Mouse (Mus musculus) forebrain, embryonic 15.5 days (tissue): ENCODE data around the gene Lcmt1. TPM values are rescaled to one million over a fixed set of nuclear protein-coding genes. Genes with fewer than 3 reads are reported as not detected.

Source experiments
- ATAC-seq: fragments of 200-750 bp; cut with Nextera tagmentation; replicated peaks from 2 replicates; pipeline ENCODE4 v1.8.0; 2017; ENCODE audit warnings: mild to moderate bottlenecking, moderate TSS enrichment, moderate library complexity
- H3K27ac ChIP-seq: fragments of 300-500 bp; sonication (generic); replicated peaks from 2 replicates; pipeline ENCODE4 v1.5.1; 2015; ENCODE audit warnings: mild to moderate bottlenecking, inconsistent platforms
- H3K27me3 ChIP-seq: fragments of 300-500 bp; sonication (generic); 2 replicates; pipeline ENCODE4 v1.6.1; 2015; ENCODE audit warnings: inconsistent platforms
- H3K36me3 ChIP-seq: fragments of 300-500 bp; sonication (generic); 2 replicates; pipeline ENCODE4 v1.6.1; 2015; ENCODE audit warnings: mild to moderate bottlenecking, inconsistent platforms
- H3K4me1 ChIP-seq: fragments of 300-500 bp; sonication (generic); 2 replicates; pipeline ENCODE4 v1.6.1; 2015; ENCODE audit warnings: inconsistent platforms
- H3K4me2 ChIP-seq: fragments of 300-500 bp; sonication (generic); replicated peaks from 2 replicates; pipeline ENCODE4 v1.6.1; 2015; ENCODE audit warnings: mild to moderate bottlenecking, inconsistent platforms
- H3K4me3 ChIP-seq: fragments of 300-500 bp; sonication (generic); 2 replicates; pipeline ENCODE4 v1.5.1; 2015; ENCODE audit warnings: mild to moderate bottlenecking, inconsistent platforms
- H3K9ac ChIP-seq: fragments of 300-500 bp; sonication (generic); replicated peaks from 2 replicates; pipeline ENCODE4 v1.6.1; 2015; ENCODE audit warnings: mild to moderate bottlenecking, inconsistent platforms
- H3K9me3 ChIP-seq: fragments of 300-500 bp; sonication (generic); 2 replicates; pipeline ENCODE4 v1.6.1; 2016; ENCODE audit warnings: inconsistent platforms
- WGBS: fragments of 180-500 bp; shearing (Covaris S2); methylation state at CpG from one replicate; pipeline ENCODE4 v1.1.7; 2015; ENCODE audit warnings: mixed read lengths; 5-methylcytosine and 5-hydroxymethylcytosine counted together
- polyA plus RNA-seq: library from polyadenylated mRNA; unstranded; fragments of >200 nt; fragmentation: Nextera tagmentation; extraction: Ambion mirVana; gene quantifications from 2 replicates; pipeline ENCODE4 v1.2.1, GENCODE M21; 2015

Lcmt1 gene
- polyA plus RNA-seq, 1 experiment from 2014 or later = 102 TPM

DNA sequence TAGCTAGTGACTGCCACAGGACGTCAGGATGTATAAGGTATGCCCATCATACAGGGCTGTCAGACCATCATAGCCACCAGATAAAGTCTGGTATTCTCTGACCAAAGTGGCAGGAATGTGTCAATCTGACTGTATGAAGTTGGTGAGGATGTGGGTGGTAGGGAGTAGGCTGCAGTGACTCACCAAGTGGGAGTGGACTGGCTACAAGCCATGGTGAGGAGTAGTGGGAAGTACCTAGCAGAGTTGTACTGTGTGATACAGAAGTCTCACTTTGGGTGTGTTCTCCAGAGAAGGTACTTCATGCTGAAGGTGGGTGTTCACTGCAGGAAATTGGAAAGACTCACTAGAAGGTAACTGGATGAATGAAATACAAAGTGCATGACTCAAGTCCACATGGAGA is 41.5 kb downstream of the Lcmt1 start:
- Histone ChIP-seq H3K27me3 (no peaks in the 10 kb centered on the region), H3K9me3 (no peaks in the 10 kb centered on the region), H3K9ac (no peak overlapping the region), H3K4me1 (no peaks in the 10 kb centered on the region), H3K4me2 (no peak overlapping the region), H3K36me3 (peaks cover 10% of the 10 kb centered on the region; the same call in 1 of the 2 replicates), H3K27ac (no peak overlapping the region), H3K4me3 (no peak overlapping the region)
- ATAC-seq = no peak
- WGBS = 88% methylated on average over 1 of the region's 1 CpGs

DNA sequence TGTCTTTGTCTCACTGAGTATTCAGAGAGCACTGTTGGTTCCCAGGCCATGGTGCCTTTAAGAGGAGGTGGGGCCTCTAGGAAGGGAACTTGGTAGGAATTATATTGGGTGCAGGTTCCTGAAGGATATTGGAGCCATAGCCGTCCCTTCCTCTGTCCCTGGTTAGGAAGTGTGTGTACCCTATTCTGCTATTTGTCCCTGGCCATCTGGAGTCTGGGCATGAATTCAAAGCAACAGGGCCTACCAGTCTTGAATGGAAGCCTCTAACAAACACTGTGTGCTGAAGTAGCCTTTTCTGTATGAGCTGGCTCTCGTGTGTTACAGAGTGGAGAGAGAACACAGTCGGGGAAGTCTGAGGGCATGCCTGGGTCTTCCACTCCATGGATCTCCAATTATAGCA is 42.6 kb downstream of the Lcmt1 start:
- no peak overlapping the region for H3K9ac ChIP-seq
- no peaks in the 10 kb centered on the region for H3K4me1 ChIP-seq
- H3K27me3 ChIP-seq = no peaks in the 10 kb centered on the region
- H3K4me2 ChIP-seq = no peak overlapping the region
- peaks cover 10% of the 10 kb centered on the region; the same call in 1 of the 2 replicates for H3K36me3 ChIP-seq
- WGBS = 54% methylated on average over 3 of the region's 3 CpGs
- H3K27ac ChIP-seq = no peak overlapping the region
- no peaks in the 10 kb centered on the region for H3K9me3 ChIP-seq
- H3K4me3 ChIP-seq = no peak overlapping the region
- no peak for ATAC-seq

- Histone ChIP-seq H3K9me3 (no peaks in the 10 kb centered on the region), H3K9ac (no peak overlapping the region), H3K27me3 (no peaks in the 10 kb centered on the region), H3K4me1 (0 out of 2 replicates have a peak, but pooled peaks cover 4% of the 10 kb centered on the region), H3K4me2 (no peak overlapping the region), H3K36me3 (peaks cover 17% of the 10 kb centered on the region), H3K4me3 (no peak overlapping the region), H3K27ac (no peak overlapping the region)
- WGBS = 91% methylated on average over 4 of the region's 4 CpGs
- ATAC-seq = no peak
Measured at GRCm38 (mm10) chr7:123416803-123417202, 47.2 kb downstream of the Lcmt1 start.

DNA sequence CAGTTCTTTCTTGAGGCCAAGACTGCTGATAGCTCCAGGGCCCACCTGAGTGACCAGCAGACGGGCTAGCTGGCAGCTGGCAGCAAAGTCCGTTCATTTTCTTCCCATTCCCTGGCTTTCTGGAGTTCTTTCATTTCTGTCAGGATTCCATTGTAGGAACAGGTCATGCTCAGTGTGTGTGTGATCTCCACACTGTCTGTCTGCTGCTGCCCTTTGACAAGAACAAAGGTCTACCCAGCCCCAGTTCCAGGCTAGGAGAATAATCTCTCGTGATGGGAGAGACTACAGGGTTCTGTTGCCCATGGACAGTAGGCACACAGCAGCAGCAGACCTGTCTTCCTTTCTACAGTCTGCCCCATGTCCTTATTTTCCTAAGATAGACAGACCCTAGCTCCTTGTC is 48.1 kb downstream of the Lcmt1 start:
- Histone ChIP-seq H3K27ac (no peak overlapping the region), H3K36me3 (peaks cover 26% of the 10 kb centered on the region), H3K9ac (no peak overlapping the region), H3K27me3 (no peaks in the 10 kb centered on the region), H3K4me1 (0 out of 2 replicates have a peak, but pooled peaks cover 4% of the 10 kb centered on the region), H3K9me3 (no peaks in the 10 kb centered on the region), H3K4me2 (no peak overlapping the region), H3K4me3 (no peak overlapping the region)
- no peak for ATAC-seq
- WGBS = 81% methylated on average over 3 of the region's 3 CpGs

- Histone ChIP-seq H3K4me1 (0 out of 2 replicates have a peak, but pooled peaks cover 4% of the 10 kb centered on the region), H3K4me3 (no peak overlapping the region), H3K9me3 (no peaks in the 10 kb centered on the region), H3K4me2 (no peak overlapping the region), H3K9ac (no peak overlapping the region), H3K27me3 (no peaks in the 10 kb centered on the region), H3K36me3 (peaks cover 28% of the 10 kb centered on the region), H3K27ac (no peak overlapping the region)
- 96% methylated on average over 4 of the region's 4 CpGs for WGBS
- ATAC-seq = no peak
Measured at GRCm38 (mm10) chr7:123419984-123420383, 50.4 kb downstream of the Lcmt1 start.

- H3K27me3 ChIP-seq = no peaks in the 10 kb centered on the region
- no peak overlapping the region for H3K9ac ChIP-seq
- H3K4me3 ChIP-seq = no peak overlapping the region
- ATAC-seq = no peak
- no peaks in the 10 kb centered on the region for H3K9me3 ChIP-seq
- no peak overlapping the region for H3K4me2 ChIP-seq
- no peak overlapping the region for H3K27ac ChIP-seq
- H3K36me3 ChIP-seq = peaks cover 28% of the 10 kb centered on the region
- H3K4me1 ChIP-seq = 0 out of 2 replicates have a peak, but pooled peaks cover 4% of the 10 kb centered on the region
- 94% methylated on average over 3 of the region's 3 CpGs for WGBS
Measured at GRCm38 (mm10) chr7:123421958-123422357, 52.4 kb downstream of the Lcmt1 start.

- Histone ChIP-seq H3K9me3 (no peaks in the 10 kb centered on the region), H3K4me1 (no peaks in the 10 kb centered on the region), H3K4me3 (no peak overlapping the region), H3K27ac (no peak overlapping the region), H3K36me3 (peaks cover 24% of the 10 kb centered on the region), H3K27me3 (no peaks in the 10 kb centered on the region), H3K9ac (no peak overlapping the region), H3K4me2 (no peak overlapping the region)
- no peak for ATAC-seq
- 94% methylated on average over 6 of the region's 6 CpGs for WGBS
Measured at GRCm38 (mm10) chr7:123424281-123424680, 54.7 kb downstream of the Lcmt1 start.

- no peak overlapping the region for H3K4me2 ChIP-seq
- no peaks in the 10 kb centered on the region for H3K9me3 ChIP-seq
- no peaks in the 10 kb centered on the region for H3K27me3 ChIP-seq
- no peak overlapping the region for H3K4me3 ChIP-seq
- no peak overlapping the region for H3K9ac ChIP-seq
- no peak for ATAC-seq
- no peak overlapping the region for H3K27ac ChIP-seq
- WGBS = 83% methylated on average over 6 of the region's 6 CpGs
- no peaks in the 10 kb centered on the region for H3K4me1 ChIP-seq
- H3K36me3 ChIP-seq = peaks cover 24% of the 10 kb centered on the region
Measured at GRCm38 (mm10) chr7:123425134-123425757, 55.7 kb downstream of the Lcmt1 start.

DNA sequence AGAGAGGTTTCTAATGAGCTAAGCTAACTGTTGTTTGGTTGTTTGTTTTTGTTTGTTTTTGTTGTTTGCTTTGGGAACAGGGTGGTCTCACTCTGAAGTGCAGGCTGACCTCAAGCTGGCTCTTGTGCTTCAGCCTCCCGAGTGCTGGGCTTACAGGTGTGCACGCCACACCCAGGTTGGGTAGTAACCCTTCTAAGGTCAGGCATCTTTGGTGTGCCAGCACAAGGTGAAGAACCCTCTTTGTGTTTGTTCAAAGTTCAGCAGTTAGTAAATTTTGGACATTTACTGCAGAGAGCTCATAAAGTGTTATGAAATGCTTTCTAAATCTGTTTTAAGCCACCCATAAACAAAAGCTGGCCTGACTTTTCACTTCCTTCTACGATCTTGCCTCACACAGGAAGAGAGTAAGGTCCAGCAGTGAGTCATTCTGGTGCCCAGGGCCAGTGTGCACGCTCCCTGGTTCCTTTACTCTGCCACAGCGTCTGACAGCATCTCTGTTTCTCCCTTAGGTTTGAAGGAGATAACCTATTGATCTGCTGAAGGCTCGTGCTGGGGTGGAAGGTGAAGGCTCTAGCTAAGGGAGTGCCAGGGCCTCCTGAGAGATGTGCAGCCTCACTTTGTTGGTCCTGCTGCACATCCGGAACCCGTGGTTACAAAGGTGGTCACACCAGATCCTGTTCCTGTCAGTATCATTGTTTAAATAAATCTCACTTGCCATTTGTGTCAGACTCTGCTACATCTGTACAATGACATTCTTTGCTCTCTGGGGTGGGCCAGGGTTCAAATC is 60.2 kb downstream of the Lcmt1 start:
- Histone ChIP-seq H3K9me3 (no peaks in the 10 kb centered on the region), H3K4me3 (no peak overlapping the region), H3K27me3 (no peaks in the 10 kb centered on the region), H3K4me2 (no peak overlapping the region), H3K4me1 (no peaks in the 10 kb centered on the region), H3K27ac (no peak overlapping the region), H3K9ac (no peak overlapping the region), H3K36me3 (peaks cover 9% of the 10 kb centered on the region; the same call in 1 of the 2 replicates)
- WGBS = 90% methylated on average over 8 of the region's 8 CpGs
- ATAC-seq = no peak

GRCm38 (mm10) chr7:123430411-123430705 is 60.8 kb downstream of the Lcmt1 start:
- Histone ChIP-seq H3K9me3 (no peaks in the 10 kb centered on the region), H3K27me3 (no peaks in the 10 kb centered on the region), H3K36me3 (peaks cover 9% of the 10 kb centered on the region; the same call in 1 of the 2 replicates), H3K27ac (no peak overlapping the region), H3K9ac (no peak overlapping the region), H3K4me2 (no peak overlapping the region), H3K4me3 (no peak overlapping the region), H3K4me1 (no peaks in the 10 kb centered on the region)
- no peak for ATAC-seq
- 91% methylated on average over 4 of the region's 4 CpGs for WGBS

- H3K4me2 ChIP-seq = no peak overlapping the region
- no peaks in the 10 kb centered on the region for H3K9me3 ChIP-seq
- no peak overlapping the region for H3K27ac ChIP-seq
- H3K4me3 ChIP-seq = no peak overlapping the region
- no peaks in the 10 kb centered on the region for H3K27me3 ChIP-seq
- H3K4me1 ChIP-seq = no peaks in the 10 kb centered on the region
- WGBS = 76% methylated on average over 4 of the region's 4 CpGs
- ATAC-seq = no peak
- no peak overlapping the region for H3K9ac ChIP-seq
- H3K36me3 ChIP-seq = peaks cover 9% of the 10 kb centered on the region; the same call in 1 of the 2 replicates
Measured at GRCm38 (mm10) chr7:123431206-123431605, 61.6 kb downstream of the Lcmt1 start.

DNA sequence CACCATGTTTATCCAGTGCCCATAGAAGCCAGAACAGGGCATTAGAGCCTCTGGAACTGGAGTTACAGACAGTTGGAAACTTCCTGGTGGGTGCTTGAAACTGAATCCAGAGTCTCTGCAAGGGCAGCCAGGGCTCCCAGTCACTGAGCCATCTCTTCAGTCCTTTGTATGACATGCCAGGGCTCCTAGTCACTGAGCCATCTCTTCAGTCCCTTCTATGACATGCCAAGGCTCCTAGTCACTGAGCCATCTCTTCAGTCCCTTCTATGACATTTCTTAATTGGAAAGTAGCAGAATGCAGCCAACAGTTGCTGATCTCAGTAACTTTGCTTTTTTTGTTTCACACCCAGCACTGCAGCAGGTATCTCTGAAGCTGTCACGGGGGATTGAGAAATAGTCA is 72.5 kb downstream of the Lcmt1 start:
- ATAC-seq = no peak
- H3K27me3 ChIP-seq = no peaks in the 10 kb centered on the region
- 71% methylated on average over 1 of the region's 1 CpGs for WGBS
- no peaks in the 10 kb centered on the region for H3K9me3 ChIP-seq
- H3K9ac ChIP-seq = no peak overlapping the region
- H3K4me1 ChIP-seq = no peaks in the 10 kb centered on the region
- no peak overlapping the region for H3K4me2 ChIP-seq
- H3K27ac ChIP-seq = no peak overlapping the region
- no peak overlapping the region for H3K4me3 ChIP-seq
- H3K36me3 ChIP-seq = no peaks in the 10 kb centered on the region
